In the genomic region with DNA sequence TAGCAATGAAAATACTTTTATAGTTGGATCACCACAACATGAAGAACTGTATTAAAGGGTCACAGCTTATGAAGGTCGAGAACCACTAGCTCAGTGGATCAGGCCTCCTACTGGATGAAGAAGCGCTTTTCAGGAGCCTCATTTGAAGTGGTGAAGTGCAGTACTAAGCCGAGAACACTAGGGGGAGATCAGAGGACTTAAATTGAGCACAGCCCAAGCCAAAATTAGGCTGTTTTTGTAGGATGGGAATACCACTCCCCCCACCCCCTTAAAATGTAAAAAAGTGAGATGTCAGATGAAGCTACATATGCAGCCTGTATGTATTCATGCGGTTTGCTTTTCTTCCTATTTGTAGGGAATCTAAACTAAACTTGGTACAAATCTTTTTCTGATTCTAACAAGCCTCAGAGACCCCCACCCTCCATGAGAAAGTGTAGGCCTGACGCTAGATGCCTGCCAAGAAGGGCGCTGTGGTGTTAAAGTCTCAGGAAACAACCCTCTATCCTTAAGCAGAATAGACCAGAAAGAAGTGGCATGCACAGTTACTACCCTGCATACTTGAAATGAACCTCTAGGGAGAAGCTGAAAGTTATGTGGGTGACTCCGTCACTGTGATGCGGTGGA, we compare ENCODE assay signal across 8 mouse cellular contexts.
DNase-seq lines count a peak whose midpoint lies in the region; ATAC-seq and TF ChIP-seq lines count a peak whose summit lies in the region.

No protein-coding gene starts in this region.

- H3K27me3 ChIP-seq in hindbrain, embryonic 10.5 days (ENCODE audit: insufficient read depth, poor library complexity, severe bottlenecking), result no peaks in the 10 kb centered on the region
- no peaks in the 10 kb centered on the region for H3K27me3 ChIP-seq in hindbrain, embryonic 16.5 days (replicated peaks; ENCODE audit: control insufficient read depth, insufficient read depth, low read length)
- H3K27me3 ChIP-seq in G1E (ENCODE audit: insufficient read depth, low read length), result no peaks in the 10 kb centered on the region

- H3K4me1 ChIP-seq in hindbrain, embryonic 10.5 days (replicated peaks), result no peaks in the 10 kb centered on the region
- H3K4me1 ChIP-seq in hindbrain, embryonic 16.5 days (ENCODE audit: control insufficient read depth, insufficient read depth, low read depth, low read length), result no peaks in the 10 kb centered on the region
- H3K4me1 ChIP-seq in G1E (ENCODE audit: insufficient read depth, low read depth, low read length), result no peaks in the 10 kb centered on the region

- no peak overlapping the region for H3K4me3 ChIP-seq in hindbrain, embryonic 10.5 days
- no peak overlapping the region for H3K4me3 ChIP-seq in hindbrain, embryonic 16.5 days (ENCODE audit: low read length)
- no peak overlapping the region for H3K4me3 ChIP-seq in G1E (ENCODE audit: low read depth, low read length)

- intact Hi-C loops in left cerebral cortex, postnatal 4 days (cut with DNase I), result no loop called here

- peak; percentile 30; the same call in 1 of the 2 replicates for TF ChIP-seq CTCF in G1E (IDR thresholded peaks at IDR 0.05; ENCODE audit: low read depth, low read length)

- H3K9me3 ChIP-seq in hindbrain, embryonic 10.5 days, result no peaks in the 10 kb centered on the region
- no peaks in the 10 kb centered on the region for H3K9me3 ChIP-seq in hindbrain, embryonic 16.5 days (ENCODE audit: control insufficient read depth, low read length)
- H3K9me3 ChIP-seq in G1E (replicated peaks), result no peaks in the 10 kb centered on the region

- no peak overlapping the region for H3K27ac ChIP-seq in hindbrain, embryonic 10.5 days
- H3K27ac ChIP-seq in hindbrain, embryonic 16.5 days (ENCODE audit: low read depth, low read length), result no peak overlapping the region

- H3K36me3 ChIP-seq in hindbrain, embryonic 10.5 days, result no peaks in the 10 kb centered on the region
- H3K36me3 ChIP-seq in hindbrain, embryonic 16.5 days (ENCODE audit: control insufficient read depth, insufficient read depth, low read length), result no peaks in the 10 kb centered on the region
- no peaks in the 10 kb centered on the region for H3K36me3 ChIP-seq in G1E (replicated peaks)

- WGBS in hindbrain, embryonic 10.5 days, result 55% methylated on average over 8 of the region's 8 CpGs
- 56% methylated on average over 8 of the region's 8 CpGs for WGBS in hindbrain, embryonic 16.5 days

- DNase-seq in hindbrain, embryonic 10.5 days (ENCODE audit: low spot score), result peak; percentile 35
- no peak for DNase-seq in G1E (ENCODE audit: low spot score)
- DNase-seq in left cerebral cortex, postnatal 4 days, result peak; percentile 58
- DNase-seq in retina, embryonic 14.5 days (ENCODE audit: low spot score), result peak; percentile 80
- no peak for DNase-seq in spleen, postnatal 14 days (ENCODE audit: low spot score in 2 of 2)

- ATAC-seq in hindbrain, embryonic 16.5 days, result no peak
- peak; percentile 34; the same call in 1 of the 2 replicates for ATAC-seq in G1E (ENCODE audit: extremely low read depth, insufficient number of reproducible peaks, low FRiP score, poor library complexity, severe bottlenecking)
- peak; percentile 95 for ATAC-seq in common myeloid progenitor, adult 5-6 weeks (replicated peaks; ENCODE audit: low read depth, poor library complexity, severe bottlenecking)
- peak; percentile 80 to 81 for ATAC-seq in hematopoietic stem cell, adult 5-6 weeks (replicated peaks in 1 of 2; ENCODE audit: insufficient read depth in 1 of 2, low FRiP score in 2 of 2, low TSS enrichment in 1 of 2, low read depth in 1 of 2, poor library complexity in 2 of 2, severe bottlenecking in 2 of 2)

- no peak overlapping the region for H3K9ac ChIP-seq in hindbrain, embryonic 16.5 days (ENCODE audit: low read depth, low read length)

- no peak overlapping the region for H3K4me2 ChIP-seq in hindbrain, embryonic 16.5 days (ENCODE audit: low read length)

Comparison
In these comparisons a context has a peak if more than half of its experiments do, and no peak if none do; other contexts are left out.
1. DNase-seq: peak in hindbrain, embryonic 10.5 days (single experiment), left cerebral cortex, postnatal 4 days (single experiment) and retina, embryonic 14.5 days (single experiment); none in G1E (single experiment) and spleen, postnatal 14 days (0 of 2).